Mouse (Mus musculus): ENCODE results near the gene Fv1.

GRCm38 (mm10) chr4:147848584-147848991, 20.2 kb upstream of the Fv1 start:
- TF ChIP-seq CTCF (IDR thresholded peaks at IDR 0.05; ENCODE audit: low read depth), result no peak
- peak; percentile 24; the same call in 1 of the 2 replicates for TF ChIP-seq EP300 (IDR thresholded peaks at IDR 0.05; ENCODE audit: low read depth)
